Mouse (Mus musculus) forebrain, postnatal 0 days (tissue): ENCODE measurements at regions not wholly inside any gene's neighbourhood (a gene's known extent, or its start where the extent isn't known, plus 50 kb on each side); places are given as distances from the start of the nearest gene placed in this dataset.

Source experiments
- ATAC-seq: fragments of 200-750 bp; cut with Nextera tagmentation; 2 replicates; pipeline ENCODE4 v1.8.0; 2017; ENCODE audit warnings: mild to moderate bottlenecking, moderate library complexity
- DNase-seq: peaks from one replicate; pipeline ENCODE4 v3.0.0-alpha.2; 2015
- H3K27ac ChIP-seq: fragments of 300-500 bp; sonication (generic); 2 replicates; pipeline ENCODE4 v1.5.1; 2014; ENCODE audit warnings: low read depth, mild to moderate bottlenecking, antibody characterized with exemption, low read length, moderate library complexity, mixed read lengths
- H3K27me3 ChIP-seq: fragments of 300-500 bp; sonication (generic); 2 replicates; pipeline ENCODE4 v1.6.1; 2014; ENCODE audit warnings: mild to moderate bottlenecking, low read length, mixed read lengths; ENCODE audit not compliant: insufficient read depth
- H3K36me3 ChIP-seq: fragments of 300-500 bp; sonication (generic); 2 replicates; pipeline ENCODE4 v1.6.1; 2014; ENCODE audit warnings: mild to moderate bottlenecking, moderate library complexity; ENCODE audit not compliant: insufficient read depth
- H3K4me1 ChIP-seq: fragments of 300-500 bp; sonication (generic); 2 replicates; pipeline ENCODE4 v1.6.1; 2014; ENCODE audit warnings: antibody characterized with exemption; ENCODE audit not compliant: insufficient read depth
- H3K4me2 ChIP-seq: fragments of 300-500 bp; sonication (generic); 2 replicates; pipeline ENCODE4 v1.6.1; 2014; ENCODE audit warnings: low read depth, mild to moderate bottlenecking, moderate library complexity
- H3K4me3 ChIP-seq: fragments of 300-500 bp; sonication (generic); 2 replicates; pipeline ENCODE4 v1.5.1; 2014; ENCODE audit warnings: low read depth, low read length, mixed read lengths
- H3K9ac ChIP-seq: fragments of 300-500 bp; sonication (generic); 2 replicates; pipeline ENCODE4 v1.6.1; 2014; ENCODE audit warnings: mild to moderate bottlenecking
- H3K9me3 ChIP-seq: fragments of 300-500 bp; sonication (generic); 2 replicates; pipeline ENCODE4 v1.6.1; 2016; ENCODE audit warnings: low read length
- CTCF ChIP-seq: sonication (generic); IDR thresholded peaks from 2 replicates; pipeline ENCODE4 v1.5.1; 2016; ENCODE audit warnings: antibody characterized with exemption, control low read depth, low read depth
- WGBS: fragments of 180-500 bp; shearing (Covaris S2); extraction: QIAGEN DNeasy Blood & Tissue Kit; methylation state at CpG from one replicate; pipeline ENCODE4 v1.1.7; 2014; 5-methylcytosine and 5-hydroxymethylcytosine counted together

DNA sequence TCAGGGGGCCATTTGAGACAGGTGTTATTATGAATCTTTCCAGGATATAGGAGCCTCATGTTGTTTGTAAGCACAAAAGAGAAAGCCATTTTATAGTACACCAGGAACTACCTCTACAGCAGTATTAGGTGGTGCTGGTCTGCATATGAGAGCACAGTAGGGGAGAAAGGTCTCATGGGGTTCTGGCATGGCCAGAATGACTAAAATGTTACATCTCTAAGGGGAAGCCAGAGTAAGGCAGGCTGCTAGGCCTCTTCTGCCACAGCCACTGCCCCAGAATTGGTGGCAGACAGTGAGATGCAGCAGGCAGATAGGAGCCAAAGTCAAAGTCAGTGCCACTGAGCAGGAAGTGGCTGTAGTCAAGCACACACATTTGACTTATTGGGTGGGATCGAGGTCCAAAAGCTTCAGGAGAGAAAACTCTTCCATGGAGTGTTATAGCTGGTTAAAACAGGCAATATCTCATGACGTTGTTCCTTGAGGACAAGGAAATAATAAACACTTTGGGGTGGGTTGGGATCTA lies 147.2 kb downstream of the Hira start:
- no peak for DNase-seq
- WGBS, result 81% methylated on average over 2 of the region's 2 CpGs

DNA sequence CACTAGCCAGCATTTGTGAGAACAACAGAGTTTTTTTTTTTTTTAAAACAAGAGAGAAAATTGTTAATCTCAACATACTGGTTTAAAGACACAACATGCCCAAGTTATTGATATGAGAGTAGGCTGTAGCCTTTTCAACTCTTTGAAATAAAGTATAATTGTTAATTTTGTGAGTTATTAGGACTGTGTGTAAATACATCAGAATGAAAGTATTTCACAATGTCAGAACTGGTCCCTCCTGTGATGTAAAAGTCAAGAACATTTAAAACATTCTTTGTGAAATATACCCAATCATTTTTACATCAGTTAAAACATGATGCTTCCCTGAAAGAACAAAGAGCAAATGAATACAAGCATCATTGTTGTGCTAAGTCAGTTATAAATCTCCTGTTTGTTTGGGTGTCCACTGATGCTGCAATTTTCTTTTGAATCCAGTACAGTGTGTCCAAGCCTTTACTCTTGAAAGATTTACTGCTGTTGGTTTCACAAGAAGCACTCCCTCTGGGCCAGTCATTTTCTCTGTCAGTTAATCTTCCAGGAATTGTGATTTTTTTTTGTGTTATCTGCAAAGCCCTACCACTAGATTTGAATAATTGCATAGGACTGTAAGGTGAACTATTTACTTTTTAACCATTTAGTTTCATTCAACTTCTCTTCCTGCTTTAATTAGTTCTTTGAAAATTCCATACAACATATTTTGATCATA lies 148.5 kb downstream of the Hira start:
- no peak overlapping the region for H3K9ac ChIP-seq
- H3K36me3 ChIP-seq, result no peaks in the 10 kb centered on the region
- H3K4me2 ChIP-seq, result no peak overlapping the region
- H3K4me1 ChIP-seq, result no peaks in the 10 kb centered on the region
- no peaks in the 10 kb centered on the region for H3K9me3 ChIP-seq
- H3K27me3 ChIP-seq, result no peaks in the 10 kb centered on the region
- H3K27ac ChIP-seq, result no peak overlapping the region
- DNase-seq (no peak), ATAC-seq (no peak)
- TF ChIP-seq CTCF, result no peak
- H3K4me3 ChIP-seq, result no peak overlapping the region

More for the DNA sequence above, 147.2 kb downstream of the Hira start:
- Histone ChIP-seq H3K9ac (no peak overlapping the region), H3K9me3 (0 out of 2 replicates have a peak, but pooled peaks cover 3% of the 10 kb centered on the region), H3K27me3 (no peaks in the 10 kb centered on the region), H3K4me2 (no peak overlapping the region), H3K4me1 (no peaks in the 10 kb centered on the region), H3K36me3 (no peaks in the 10 kb centered on the region), H3K27ac (no peak overlapping the region), H3K4me3 (no peak overlapping the region)
- no peak for TF ChIP-seq CTCF
- ATAC-seq, result no peak

DNA sequence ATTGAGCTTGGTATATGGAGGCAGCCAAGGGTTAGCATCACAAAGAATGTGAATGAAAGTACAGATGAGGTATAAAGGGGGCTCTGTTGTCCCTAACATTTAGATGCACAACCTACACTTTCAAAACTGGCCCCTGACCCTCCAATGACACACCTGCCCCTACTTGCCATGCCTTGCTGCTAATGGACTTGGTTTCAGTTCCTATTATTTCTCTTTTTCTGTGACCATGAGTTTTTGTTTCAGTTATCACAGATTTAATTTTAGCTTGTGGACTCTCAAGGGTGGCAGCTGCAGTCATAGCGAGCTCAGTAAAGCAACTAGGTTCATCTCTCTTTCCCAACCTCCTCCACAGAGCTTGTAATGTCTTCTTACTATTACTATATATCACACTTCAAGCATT lies 150.3 kb downstream of the Hira start:
- WGBS, result 74% methylated on average over 1 of the region's 1 CpGs
- Histone ChIP-seq H3K9me3 (no peaks in the 10 kb centered on the region), H3K9ac (no peak overlapping the region), H3K27ac (no peak overlapping the region), H3K27me3 (no peaks in the 10 kb centered on the region), H3K4me3 (no peak overlapping the region), H3K4me1 (no peaks in the 10 kb centered on the region), H3K4me2 (no peak overlapping the region), H3K36me3 (no peaks in the 10 kb centered on the region)
- ATAC-seq (no peak), DNase-seq (no peak)
- no peak for TF ChIP-seq CTCF

DNA sequence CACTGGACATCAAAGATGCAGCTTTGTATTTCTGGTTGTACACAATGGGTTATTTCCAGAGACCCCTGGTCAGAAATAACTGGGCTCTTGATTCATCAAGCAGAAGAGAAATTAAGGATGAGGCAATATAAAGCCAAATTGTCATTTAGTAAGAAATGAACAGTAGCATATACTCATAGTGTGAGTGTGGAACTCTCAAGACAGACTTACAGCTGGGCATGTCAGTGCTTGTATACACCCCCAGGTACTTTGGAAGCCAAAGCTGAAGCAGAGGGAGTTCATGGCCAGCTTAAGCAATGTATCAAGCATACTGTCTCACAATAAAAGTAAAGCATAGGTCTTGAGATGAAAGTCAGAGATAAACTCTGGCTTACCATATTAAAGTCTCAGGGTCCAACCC lies 155.7 kb downstream of the Hira start:
- H3K27ac ChIP-seq, result no peak overlapping the region
- no peak for ATAC-seq
- no peaks in the 10 kb centered on the region for H3K36me3 ChIP-seq
- TF ChIP-seq CTCF, result no peak
- H3K9me3 ChIP-seq, result no peaks in the 10 kb centered on the region
- no peaks in the 10 kb centered on the region for H3K27me3 ChIP-seq
- no peak overlapping the region for H3K9ac ChIP-seq
- no peaks in the 10 kb centered on the region for H3K4me1 ChIP-seq
- H3K4me3 ChIP-seq, result no peak overlapping the region
- no peak overlapping the region for H3K4me2 ChIP-seq
- DNase-seq, result no peak

DNA sequence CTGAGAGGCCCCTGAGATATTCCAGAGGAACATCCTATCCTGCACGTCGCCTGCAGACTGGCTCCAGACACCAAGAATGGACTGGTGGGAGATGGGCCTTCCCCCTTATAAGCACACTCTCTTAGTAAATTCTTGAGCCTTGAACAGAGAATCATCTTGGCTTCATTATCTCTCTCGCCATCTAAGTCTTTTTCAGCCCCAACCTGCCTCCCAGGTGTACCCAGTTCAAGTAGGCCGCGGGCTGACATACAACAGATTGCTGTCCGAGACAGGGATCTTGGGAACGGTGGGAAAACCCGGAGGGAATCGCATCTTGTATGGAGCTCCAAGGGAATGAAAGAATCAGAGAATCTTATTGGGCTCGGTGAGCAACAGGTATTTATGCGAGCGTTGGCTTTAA lies 158.9 kb downstream of the Hira start:
- no peaks in the 10 kb centered on the region for H3K36me3 ChIP-seq
- WGBS, result 77% methylated on average over 12 of the region's 12 CpGs
- H3K9me3 ChIP-seq, result no peaks in the 10 kb centered on the region
- no peak overlapping the region for H3K27ac ChIP-seq
- DNase-seq (no peak), ATAC-seq (no peak)
- TF ChIP-seq CTCF, result no peak
- H3K9ac ChIP-seq, result no peak overlapping the region
- no peaks in the 10 kb centered on the region for H3K4me1 ChIP-seq
- H3K4me2 ChIP-seq, result no peak overlapping the region
- H3K27me3 ChIP-seq, result no peaks in the 10 kb centered on the region
- no peak overlapping the region for H3K4me3 ChIP-seq

DNA sequence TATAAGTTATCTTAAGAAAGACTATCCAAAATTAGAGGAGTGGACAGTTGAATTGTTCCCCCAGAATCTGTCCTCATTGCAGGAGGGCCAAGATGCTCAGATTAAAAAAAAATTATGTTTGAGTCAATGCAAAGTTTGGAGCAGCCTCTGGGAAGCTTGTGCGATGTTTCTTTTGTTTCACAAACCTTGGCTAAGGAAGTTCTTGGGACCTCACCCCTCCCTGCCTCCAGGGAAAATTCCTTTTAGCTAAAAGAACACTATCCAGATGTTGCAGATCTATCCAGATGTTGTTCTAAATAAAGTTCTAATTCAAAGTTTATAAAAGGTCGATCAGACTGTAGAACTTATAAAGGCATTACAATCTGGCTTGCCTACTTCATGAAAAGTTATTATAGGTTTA lies 160.8 kb downstream of the Hira start:
- ATAC-seq (no peak), DNase-seq (no peak)
- Histone ChIP-seq H3K9ac (no peak overlapping the region), H3K36me3 (no peaks in the 10 kb centered on the region), H3K4me3 (no peak overlapping the region), H3K9me3 (0 out of 2 replicates have a peak, but pooled peaks cover 4% of the 10 kb centered on the region), H3K4me2 (no peak overlapping the region), H3K4me1 (no peaks in the 10 kb centered on the region), H3K27ac (no peak overlapping the region), H3K27me3 (no peaks in the 10 kb centered on the region)
- no peak for TF ChIP-seq CTCF
- 75% methylated on average over 2 of the region's 2 CpGs for WGBS

DNA sequence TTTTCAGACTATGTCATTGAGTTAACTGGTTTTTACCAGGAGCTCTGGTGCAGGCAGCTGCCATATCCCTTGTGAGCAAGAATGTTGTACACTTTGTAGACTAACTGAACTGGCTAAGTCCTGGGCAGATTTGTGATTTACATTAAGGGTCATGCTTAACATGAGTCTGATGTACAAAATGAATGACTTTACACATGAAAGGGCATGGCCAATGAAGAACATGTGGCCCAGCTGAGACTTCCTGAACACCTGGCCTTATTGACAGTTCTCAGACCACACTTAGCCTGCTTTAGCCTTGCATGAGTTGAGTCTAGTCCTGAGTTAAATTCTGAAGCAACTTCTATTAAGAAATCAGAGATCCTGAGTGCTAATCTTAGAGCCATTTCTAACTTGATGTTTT lies 176.0 kb downstream of the Hira start:
- no peak overlapping the region for H3K4me3 ChIP-seq
- no peak for DNase-seq
- H3K27me3 ChIP-seq, result no peaks in the 10 kb centered on the region
- no peak for ATAC-seq
- H3K36me3 ChIP-seq, result no peaks in the 10 kb centered on the region
- no peak overlapping the region for H3K27ac ChIP-seq
- no peaks in the 10 kb centered on the region for H3K4me1 ChIP-seq
- no peak overlapping the region for H3K4me2 ChIP-seq
- no peak for TF ChIP-seq CTCF
- no peak overlapping the region for H3K9ac ChIP-seq
- no peaks in the 10 kb centered on the region for H3K9me3 ChIP-seq
